Comparison of ENCODE assay signal across 10 mouse cellular contexts in genomic region chr5:24611366-24612301, GRCm38 (mm10). TPM values are rescaled to one million over a fixed set of nuclear protein-coding genes. Genes with fewer than 3 reads are reported as not detected.
A peak's percentile ranks its signal among the peaks of the same experiment; 100 is the strongest.
DNase-seq lines count a peak whose midpoint lies in the region; ATAC-seq lines count a peak whose summit lies in the region.
"Had no signal": no experiment of that assay in that cellular context is flagged by ENCODE, and none has a peak within 500 bp of the region (broad histone marks: within the 10 kb centered on the region; RNA-seq: fewer than 3 reads in every experiment).

No protein-coding gene starts in this region.

- no peak overlapping the region for H3K4me3 ChIP-seq in heart, embryonic 10.5 days

- WGBS in heart, embryonic 10.5 days: 63% methylated on average over 7 of the region's 7 CpGs

- peak; percentile 40 for DNase-seq in lung, postnatal 14 days
- no peak for DNase-seq in lung, postnatal 25 days (ENCODE audit: low spot score)
- peak; percentile 81 for DNase-seq in cerebellum, adult 11-12 months
- DNase-seq in heart, embryonic 10.5 days (ENCODE audit: low spot score): no peak
- DNase-seq in kidney, postnatal 25 days: peak; percentile 81 to 84
- no peak for DNase-seq in spleen, postnatal 36 days (ENCODE audit: low spot score in 2 of 2)
- no peak for DNase-seq in right cerebral cortex, postnatal 36 days (ENCODE audit: low spot score in 2 of 2)

- no peaks in the 10 kb centered on the region for H3K9me3 ChIP-seq in heart, embryonic 10.5 days

- no peaks in the 10 kb centered on the region for H3K36me3 ChIP-seq in heart, embryonic 10.5 days

- peaks cover 8% of the 10 kb centered on the region; the same call in 1 of the 2 replicates for H3K27me3 ChIP-seq in heart, embryonic 10.5 days (ENCODE audit: insufficient read depth, poor library complexity, severe bottlenecking)

- H3K4me1 ChIP-seq in heart, embryonic 10.5 days: peaks cover 56% of the 10 kb centered on the region

- no peak for ATAC-seq in erythroblast, adult 5-6 weeks (replicated peaks; ENCODE audit: low FRiP score, poor library complexity, severe bottlenecking)

- 0 out of 2 replicates have a peak overlapping the region, but pooled peaks have one; percentile 52 for H3K27ac ChIP-seq in heart, embryonic 10.5 days

RNA-seq across cellular contexts. Expression of gene Smarcd3, which starts 12.6 kb away (rescaled TPM):
- polyA plus RNA-seq in heart, embryonic 10.5 days (2016; fragmentation: Nextera tagmentation; extraction: Ambion mirVana): 73.7 and 92.1 TPM in 2 replicates
- not detected in 2 replicates for total RNA-seq in erythroblast, adult 5-6 weeks (2015; ENCODE audit: low replicate concordance)
- total RNA-seq in erythroblast, adult 5-6 weeks (2017; ENCODE audit: low replicate concordance): 0.42 TPM in 1 of 2 replicates, not detected in the other

RNA-seq across cellular contexts. Expression of gene Chpf2, which starts 25.1 kb away (rescaled TPM):
- polyA plus RNA-seq in heart, embryonic 10.5 days (2016; fragmentation: Nextera tagmentation; extraction: Ambion mirVana): 19.1 and 22.8 TPM in 2 replicates
- 0.96 and 1.3 TPM in 2 replicates for total RNA-seq in erythroblast, adult 5-6 weeks (2015; ENCODE audit: low replicate concordance)
- 1.6 and 3.6 TPM in 2 replicates for total RNA-seq in erythroblast, adult 5-6 weeks (2017; ENCODE audit: low replicate concordance)

RNA-seq across cellular contexts. Expression of gene Abcf2, which starts 34.4 kb away (rescaled TPM):
- polyA plus RNA-seq in heart, embryonic 10.5 days (2016; fragmentation: Nextera tagmentation; extraction: Ambion mirVana): 107 and 126 TPM in 2 replicates
- total RNA-seq in erythroblast, adult 5-6 weeks (2015; ENCODE audit: low replicate concordance): 7.1 and 9.8 TPM in 2 replicates
- total RNA-seq in erythroblast, adult 5-6 weeks (2017; ENCODE audit: low replicate concordance): 17.4 and 22.3 TPM in 2 replicates

RNA-seq across cellular contexts. Expression of gene 4931409K22Rik, which starts 55.0 kb away (rescaled TPM):
- polyA plus RNA-seq in heart, embryonic 10.5 days (2016; fragmentation: Nextera tagmentation; extraction: Ambion mirVana): 0.06 and 0.09 TPM in 2 replicates
- total RNA-seq in erythroblast, adult 5-6 weeks (2015; ENCODE audit: low replicate concordance): not detected in 2 replicates
- not detected in 2 replicates for total RNA-seq in erythroblast, adult 5-6 weeks (2017; ENCODE audit: low replicate concordance)
- total RNA-seq: liver, adult 2 months had no signal
- polyA plus RNA-seq: liver, adult 2 months; spleen, adult 2 months had no signal

Comparison
In these comparisons a context has a peak if more than half of its experiments do, and no peak if none do; other contexts are left out.
1. DNase-seq: peak in lung, postnatal 14 days (single experiment), cerebellum, adult 11-12 months (single experiment) and kidney, postnatal 25 days (2 of 2); none in lung, postnatal 25 days (single experiment), heart, embryonic 10.5 days (single experiment), spleen, postnatal 36 days (0 of 2) and right cerebral cortex, postnatal 36 days (0 of 2).